Mouse (Mus musculus): ENCODE measurements around the gene Rfwd3. TPM values are rescaled to one million over a fixed set of nuclear protein-coding genes. Genes with fewer than 3 reads are reported as not detected.

Rfwd3 gene
- total RNA-seq, 2 experiments from 2014 or later, result 62.3 to 73.7 TPM

Other genes with a start within 250 kb of the Rfwd3 start
- gene Exosc6, start 243.9 kb downstream of the Rfwd3 start, total RNA-seq (2015), result 21.2 and 23.0 TPM in 2 replicates
- gene Exosc6, start 243.9 kb downstream of the Rfwd3 start, total RNA-seq (2017), result 33.2 and 37.7 TPM in 2 replicates
- gene Clec18a, start 207.8 kb downstream of the Rfwd3 start, total RNA-seq (2015), result not detected in 2 replicates
- gene Clec18a, start 207.8 kb downstream of the Rfwd3 start, total RNA-seq (2017), result not detected in 2 replicates
- gene Pdpr, start 205.6 kb downstream of the Rfwd3 start, total RNA-seq (2015), result 9.7 and 10.7 TPM in 2 replicates
- 15.0 and 22.2 TPM in 2 replicates for gene Pdpr, start 205.6 kb downstream of the Rfwd3 start, total RNA-seq (2017)
- gene Glg1, start 41.0 kb downstream of the Rfwd3 start, total RNA-seq (2015), result 43.0 and 47.1 TPM in 2 replicates
- gene Glg1, start 41.0 kb downstream of the Rfwd3 start, total RNA-seq (2017), result 41.0 and 46.7 TPM in 2 replicates
- 92.8 and 93.6 TPM in 2 replicates for gene Mlkl, start 38.0 kb upstream of the Rfwd3 start, total RNA-seq (2015)
- 78.9 and 88.4 TPM in 2 replicates for gene Mlkl, start 38.0 kb upstream of the Rfwd3 start, total RNA-seq (2017)
- not detected in 2 replicates for gene Fa2h, start 93.6 kb upstream of the Rfwd3 start, total RNA-seq (2015)
- not detected in 2 replicates for gene Fa2h, start 93.6 kb upstream of the Rfwd3 start, total RNA-seq (2017)
- 4.5 and 6.8 TPM in 2 replicates for gene Wdr59, start 221.9 kb upstream of the Rfwd3 start, total RNA-seq (2015)
- gene Wdr59, start 221.9 kb upstream of the Rfwd3 start, total RNA-seq (2017), result 5.7 and 6.3 TPM in 2 replicates
- 71.1 and 76.6 TPM in 2 replicates for gene Znrf1, start 235.9 kb upstream of the Rfwd3 start, total RNA-seq (2015)
- 57.9 and 66.1 TPM in 2 replicates for gene Znrf1, start 235.9 kb upstream of the Rfwd3 start, total RNA-seq (2017)

All from megakaryocyte progenitor cell, adult 5-6 weeks (primary cell).